Mouse (Mus musculus) heart, embryonic 15.5 days (tissue): ENCODE data around the gene Hdhd5. TPM values are rescaled to one million over a fixed set of nuclear protein-coding genes. Genes with fewer than 3 reads are reported as not detected.
A peak's percentile ranks its signal among the peaks of the same experiment; 100 is the strongest.

Experiments
- ATAC-seq: fragments of 200-750 bp; cut with Nextera tagmentation; replicated peaks from 2 replicates; pipeline ENCODE4 v1.8.0; 2017; ENCODE audit warnings: low read depth, moderate TSS enrichment; ENCODE audit not compliant: insufficient number of reproducible peaks, insufficient read depth, low FRiP score
- H3K27ac ChIP-seq: fragments of 300-500 bp; sonication (generic); 2 replicates; pipeline ENCODE4 v1.5.1; 2015; ENCODE audit warnings: mild to moderate bottlenecking, inconsistent platforms
- H3K27me3 ChIP-seq: fragments of 300-500 bp; sonication (generic); 2 replicates; pipeline ENCODE4 v1.6.1; 2015; ENCODE audit warnings: inconsistent platforms
- H3K36me3 ChIP-seq: fragments of 300-500 bp; sonication (generic); 2 replicates; pipeline ENCODE4 v1.6.1; 2015; ENCODE audit warnings: mild to moderate bottlenecking, inconsistent platforms
- H3K4me1 ChIP-seq: fragments of 300-500 bp; sonication (generic); replicated peaks from 2 replicates; pipeline ENCODE4 v1.6.1; 2015; ENCODE audit warnings: inconsistent platforms
- H3K4me2 ChIP-seq: fragments of 300-500 bp; sonication (generic); 2 replicates; pipeline ENCODE4 v1.6.1; 2015; ENCODE audit warnings: inconsistent platforms, mild to moderate bottlenecking, moderate library complexity
- H3K4me3 ChIP-seq: fragments of 300-500 bp; sonication (generic); 2 replicates; pipeline ENCODE4 v1.5.1; 2015; ENCODE audit warnings: mild to moderate bottlenecking, inconsistent platforms
- H3K9ac ChIP-seq: fragments of 300-500 bp; sonication (generic); 2 replicates; pipeline ENCODE4 v1.6.1; 2015; ENCODE audit warnings: mild to moderate bottlenecking, inconsistent platforms
- H3K9me3 ChIP-seq: fragments of 300-500 bp; sonication (generic); replicated peaks from 2 replicates; pipeline ENCODE4 v1.6.1; 2016; ENCODE audit warnings: inconsistent platforms
- WGBS: fragments of 180-500 bp; shearing (Covaris S2); methylation state at CpG from one replicate; pipeline ENCODE4 v1.1.7; 2015; ENCODE audit warnings: mixed read lengths; 5-methylcytosine and 5-hydroxymethylcytosine counted together
- polyA plus RNA-seq: library from polyadenylated mRNA; unstranded; fragments of >200 nt; fragmentation: Nextera tagmentation; extraction: Ambion mirVana; gene quantifications from 2 replicates; pipeline ENCODE4 v1.2.1, GENCODE M21; 2015

Hdhd5 gene
- polyA plus RNA-seq: 12.4 and 15.6 TPM in 2 replicates

DNA sequence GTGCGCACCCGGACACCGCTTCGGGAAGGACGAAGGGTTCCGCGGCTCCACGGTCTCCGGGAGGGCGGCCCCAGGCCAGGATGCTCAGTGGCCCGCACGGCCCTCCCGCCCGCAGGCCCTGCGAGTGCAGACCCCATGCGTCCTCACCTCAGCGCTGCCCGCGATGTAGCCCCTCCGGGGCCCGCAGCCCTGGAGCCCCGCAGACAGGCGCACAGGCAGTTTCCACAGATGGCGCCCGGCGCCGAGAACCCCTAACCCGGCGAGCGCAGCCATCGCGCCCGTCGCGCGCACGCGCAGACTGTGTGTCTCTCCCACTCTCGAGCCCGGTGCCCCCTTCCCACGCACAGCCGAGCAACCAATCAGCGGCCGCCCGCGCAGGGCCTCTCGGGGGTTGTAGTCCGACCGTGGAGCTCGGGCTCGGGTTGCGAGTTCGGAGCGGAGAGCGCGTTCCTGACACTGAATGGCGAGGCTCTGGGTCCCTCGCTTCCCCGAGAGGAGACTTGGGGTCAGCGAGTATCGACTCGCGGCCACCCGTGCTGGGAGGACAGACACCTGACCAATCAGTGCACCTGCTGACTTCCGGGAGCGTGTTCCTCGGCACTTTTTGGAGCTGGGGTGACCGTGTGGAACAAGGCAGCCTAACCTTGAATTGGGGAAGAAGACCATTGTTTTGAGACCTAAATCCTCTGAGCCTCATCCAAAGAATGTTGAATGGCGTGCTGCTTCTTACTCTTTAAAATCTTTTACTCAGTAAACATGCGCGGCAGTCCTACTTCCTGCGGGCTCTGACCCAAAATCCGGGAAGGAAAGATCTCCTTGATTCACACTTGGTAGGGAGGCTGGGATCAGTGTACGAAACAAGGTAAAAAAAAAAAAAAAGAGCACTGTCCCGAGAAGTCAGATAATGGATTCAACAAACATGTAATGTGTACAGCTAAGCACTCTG lies at the start of gene Hdhd5:
Gene Hdhd5 (minus strand): TSS at position 300 of the 946 bp plus-strand sequence.
- Histone ChIP-seq H3K9me3 (no peaks in the 10 kb centered on the region), H3K4me1 (peaks cover 23% of the 10 kb centered on the region), H3K27me3 (no peaks in the 10 kb centered on the region), H3K4me2 (peak within 1 kb of the TSS; percentile 68), H3K4me3 (peak within 1 kb of the TSS; percentile 85), H3K36me3 (no peaks in the 10 kb centered on the region), H3K27ac (peak within 1 kb of the TSS; percentile 29; the same call in 1 of the 2 replicates), H3K9ac (peak within 1 kb of the TSS; percentile 88)
- peak; percentile 98 for ATAC-seq
- WGBS: under 1% methylated on average over 75 of the region's 75 CpGs

DNA sequence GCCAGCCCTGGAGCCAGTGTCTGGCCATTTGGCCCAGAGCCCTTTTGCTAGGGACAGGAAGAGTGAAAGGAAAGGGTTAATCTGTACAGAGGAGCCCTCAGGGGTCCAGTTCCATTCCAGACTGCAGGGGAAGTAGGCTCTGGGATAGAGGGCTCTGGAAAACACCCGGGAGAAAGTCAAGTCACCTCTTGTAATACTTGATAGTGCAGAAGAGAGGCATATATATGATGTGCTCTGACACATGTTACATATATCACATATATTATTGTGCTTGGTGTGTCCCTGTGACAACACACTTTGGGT lies 49.5 kb upstream of the Hdhd5 start:
- Histone ChIP-seq H3K4me3 (peak overlapping the region; percentile 55), H3K4me1 (peaks cover 16% of the 10 kb centered on the region), H3K36me3 (no peaks in the 10 kb centered on the region), H3K9ac (no peak overlapping the region), H3K4me2 (peak overlapping the region; percentile 86), H3K27ac (no peak overlapping the region), H3K9me3 (no peaks in the 10 kb centered on the region), H3K27me3 (0 out of 2 replicates have a peak, but pooled peaks cover 6% of the 10 kb centered on the region)
- no peak for ATAC-seq
- 4% methylated on average over 1 of the region's 1 CpGs for WGBS

DNA sequence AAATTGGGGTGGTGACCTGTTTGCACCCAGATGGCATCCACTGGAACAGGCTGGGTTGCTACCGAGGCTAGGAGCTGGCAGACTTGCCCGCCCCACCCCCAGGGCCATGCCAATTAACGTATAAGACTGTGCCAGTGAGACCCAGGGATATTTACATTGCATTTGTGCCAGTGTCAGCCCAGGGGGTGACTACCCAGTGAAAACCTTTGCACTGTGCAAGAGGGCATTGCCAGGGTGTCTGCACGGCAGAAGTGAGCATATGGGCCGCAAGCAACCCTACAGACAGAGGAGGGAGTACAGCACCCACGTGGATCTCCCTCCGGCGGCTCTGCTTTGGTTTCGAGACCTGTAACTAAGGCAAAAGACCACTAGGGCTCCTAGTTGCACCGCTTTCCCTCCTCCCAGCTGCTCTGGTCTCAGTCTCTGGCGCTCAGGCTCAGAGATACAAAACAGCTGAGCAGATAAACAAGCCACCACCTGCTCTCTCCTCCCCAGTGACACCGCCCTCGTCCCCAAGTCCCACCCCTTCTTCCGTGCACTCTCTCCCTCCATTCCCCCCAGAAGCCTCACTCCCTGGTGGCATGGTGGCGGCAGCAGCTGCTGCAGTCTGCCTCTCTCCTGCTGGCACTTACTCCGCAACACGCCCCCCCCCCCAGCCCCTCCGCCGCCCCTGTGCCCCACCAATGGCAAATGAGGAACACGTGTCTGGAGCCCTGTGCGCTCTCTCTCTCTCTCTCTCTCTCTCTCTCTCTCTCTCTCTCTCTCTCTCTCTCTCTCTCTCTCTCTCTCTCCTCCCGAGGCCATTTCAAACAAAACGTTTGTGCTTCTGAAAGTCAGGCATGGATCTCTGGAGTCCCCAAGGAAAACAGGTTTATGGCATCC lies 49.0 kb upstream of the Hdhd5 start:
- Histone ChIP-seq H3K9ac (peak overlapping the region; percentile 47), H3K27ac (no peak overlapping the region)

DNA sequence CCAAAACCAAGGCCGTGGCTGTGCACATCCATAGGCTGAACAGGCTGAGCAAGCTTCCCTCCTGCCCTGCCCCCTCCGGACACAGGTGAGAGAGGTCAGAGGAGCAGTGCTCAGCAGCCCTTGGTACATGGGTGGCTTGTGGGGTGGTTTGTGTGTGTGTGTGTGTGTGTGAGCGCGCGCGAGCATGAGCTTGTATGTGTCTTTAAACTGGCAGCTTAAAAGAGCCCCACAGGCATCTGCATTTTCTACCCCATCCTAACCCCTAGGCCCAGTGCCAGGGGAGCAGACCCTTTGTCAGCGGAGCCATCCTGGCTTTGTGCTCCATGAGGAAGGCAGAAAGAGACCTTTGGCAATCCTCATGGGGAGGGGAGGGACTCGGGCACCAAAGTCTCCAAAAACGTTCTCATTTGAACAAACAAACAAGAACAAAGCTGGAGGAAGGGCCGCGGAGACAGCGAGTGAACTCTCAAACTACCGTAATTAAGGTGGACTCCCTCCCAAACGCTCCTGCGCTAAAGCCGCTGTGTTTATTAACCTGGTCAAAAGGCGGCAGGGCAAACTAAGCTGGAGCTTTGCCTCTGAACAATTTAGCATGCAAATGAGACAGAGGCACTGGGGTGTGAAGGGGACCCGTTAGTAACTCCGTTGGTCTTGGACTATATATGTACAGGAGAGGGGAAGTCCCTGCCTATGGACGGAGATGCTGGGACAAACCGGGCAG lies 48.2 kb upstream of the Hdhd5 start:
- Histone ChIP-seq H3K9ac (peak overlapping the region; percentile 47), H3K9me3 (no peaks in the 10 kb centered on the region), H3K27ac (no peak overlapping the region), H3K27me3 (0 out of 2 replicates have a peak, but pooled peaks cover 12% of the 10 kb centered on the region), H3K4me3 (peak overlapping the region; percentile 55), H3K4me1 (peaks cover 16% of the 10 kb centered on the region), H3K4me2 (peak overlapping the region; percentile 86), H3K36me3 (no peaks in the 10 kb centered on the region)
- WGBS: 4% methylated on average over 21 of the region's 21 CpGs
- ATAC-seq: no peak

More for the DNA sequence above, 49.0 kb upstream of the Hdhd5 start:
- Histone ChIP-seq H3K9me3 (no peaks in the 10 kb centered on the region), H3K4me2 (peak overlapping the region; percentile 86), H3K4me3 (peak overlapping the region; percentile 55), H3K36me3 (no peaks in the 10 kb centered on the region), H3K27me3 (0 out of 2 replicates have a peak, but pooled peaks cover 6% of the 10 kb centered on the region), H3K4me1 (peaks cover 16% of the 10 kb centered on the region)
- WGBS: 0% methylated on average over 23 of the region's 23 CpGs
- ATAC-seq: peak; percentile 87

DNA sequence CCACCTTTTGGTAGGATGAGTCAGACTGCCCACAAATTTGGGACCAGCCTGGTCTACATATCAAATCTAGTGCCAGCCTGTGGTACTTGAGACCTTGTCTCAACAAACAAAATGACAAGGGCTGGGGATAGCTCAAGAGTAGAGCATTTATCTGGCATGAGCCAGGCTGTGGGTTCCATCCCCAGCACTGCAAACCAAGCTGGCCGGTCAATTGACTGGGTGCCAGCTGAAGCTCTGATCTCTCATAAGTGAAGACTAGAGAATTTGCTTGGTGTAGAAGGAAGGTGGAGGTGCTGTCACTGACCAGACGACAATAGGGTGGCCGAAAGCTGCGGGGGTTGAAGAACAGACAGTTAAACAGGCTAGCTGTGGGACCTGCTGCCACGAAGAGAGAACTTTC lies 47.4 kb upstream of the Hdhd5 start:
- 57% methylated on average over 5 of the region's 5 CpGs for WGBS
- Histone ChIP-seq H3K9me3 (no peaks in the 10 kb centered on the region), H3K27me3 (0 out of 2 replicates have a peak, but pooled peaks cover 12% of the 10 kb centered on the region), H3K9ac (no peak overlapping the region), H3K4me2 (peak overlapping the region; percentile 86; the same call in 1 of the 2 replicates), H3K27ac (no peak overlapping the region), H3K4me1 (peaks cover 16% of the 10 kb centered on the region), H3K36me3 (no peaks in the 10 kb centered on the region), H3K4me3 (no peak overlapping the region)
- ATAC-seq: no peak

DNA sequence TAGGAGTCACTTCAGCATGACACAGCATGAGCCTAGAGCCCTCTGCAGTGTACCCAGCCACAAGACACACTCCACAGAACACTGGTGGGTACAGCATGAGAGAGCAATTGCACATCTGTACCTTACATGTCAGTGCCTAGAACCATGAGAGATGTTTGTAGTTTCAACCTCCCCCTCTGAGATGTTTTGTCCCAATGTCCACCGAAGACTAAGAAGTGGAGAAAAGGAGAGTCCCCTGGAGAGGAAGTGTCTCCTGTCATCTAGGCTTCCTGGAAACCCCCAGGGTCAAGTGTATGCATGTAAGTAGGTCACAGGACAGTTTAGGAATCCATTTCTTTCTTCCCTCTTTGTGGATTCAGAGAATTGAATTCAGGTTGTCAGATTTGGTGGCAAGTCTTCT lies 41.3 kb upstream of the Hdhd5 start:
- H3K4me1 ChIP-seq: no peaks in the 10 kb centered on the region
- 0 out of 2 replicates have a peak, but pooled peaks cover 6% of the 10 kb centered on the region for H3K27me3 ChIP-seq
- no peak overlapping the region for H3K27ac ChIP-seq
- no peak overlapping the region for H3K9ac ChIP-seq
- no peak overlapping the region for H3K4me3 ChIP-seq
- H3K4me2 ChIP-seq: no peak overlapping the region
- no peaks in the 10 kb centered on the region for H3K36me3 ChIP-seq
- 57% methylated on average over 1 of the region's 1 CpGs for WGBS
- no peak for ATAC-seq
- no peaks in the 10 kb centered on the region for H3K9me3 ChIP-seq

DNA sequence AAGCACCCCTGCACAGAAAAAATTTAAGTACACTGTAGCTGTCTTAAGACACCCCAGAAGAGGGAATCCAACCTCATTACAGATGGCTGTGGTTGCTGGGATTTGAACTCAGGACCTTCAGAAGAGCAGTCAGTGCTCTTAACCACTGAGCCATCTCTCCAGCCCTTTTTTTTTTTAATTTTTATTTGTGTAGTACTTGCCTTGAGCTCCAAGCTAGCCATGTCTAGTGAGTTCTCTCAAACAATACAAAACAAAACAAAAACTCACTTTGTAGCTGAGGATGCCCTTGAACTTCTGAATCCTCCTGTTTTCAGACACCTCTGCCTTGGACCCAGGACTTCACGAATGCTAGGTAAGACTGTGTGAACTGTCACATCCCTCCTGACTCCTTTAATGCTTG lies 37.1 kb upstream of the Hdhd5 start:
- no peaks in the 10 kb centered on the region for H3K27me3 ChIP-seq
- H3K9ac ChIP-seq: no peak overlapping the region
- 64% methylated on average over 1 of the region's 1 CpGs for WGBS
- no peaks in the 10 kb centered on the region for H3K4me1 ChIP-seq
- H3K27ac ChIP-seq: no peak overlapping the region
- H3K36me3 ChIP-seq: no peaks in the 10 kb centered on the region
- no peak for ATAC-seq
- no peak overlapping the region for H3K4me2 ChIP-seq
- no peak overlapping the region for H3K4me3 ChIP-seq
- H3K9me3 ChIP-seq: no peaks in the 10 kb centered on the region

DNA sequence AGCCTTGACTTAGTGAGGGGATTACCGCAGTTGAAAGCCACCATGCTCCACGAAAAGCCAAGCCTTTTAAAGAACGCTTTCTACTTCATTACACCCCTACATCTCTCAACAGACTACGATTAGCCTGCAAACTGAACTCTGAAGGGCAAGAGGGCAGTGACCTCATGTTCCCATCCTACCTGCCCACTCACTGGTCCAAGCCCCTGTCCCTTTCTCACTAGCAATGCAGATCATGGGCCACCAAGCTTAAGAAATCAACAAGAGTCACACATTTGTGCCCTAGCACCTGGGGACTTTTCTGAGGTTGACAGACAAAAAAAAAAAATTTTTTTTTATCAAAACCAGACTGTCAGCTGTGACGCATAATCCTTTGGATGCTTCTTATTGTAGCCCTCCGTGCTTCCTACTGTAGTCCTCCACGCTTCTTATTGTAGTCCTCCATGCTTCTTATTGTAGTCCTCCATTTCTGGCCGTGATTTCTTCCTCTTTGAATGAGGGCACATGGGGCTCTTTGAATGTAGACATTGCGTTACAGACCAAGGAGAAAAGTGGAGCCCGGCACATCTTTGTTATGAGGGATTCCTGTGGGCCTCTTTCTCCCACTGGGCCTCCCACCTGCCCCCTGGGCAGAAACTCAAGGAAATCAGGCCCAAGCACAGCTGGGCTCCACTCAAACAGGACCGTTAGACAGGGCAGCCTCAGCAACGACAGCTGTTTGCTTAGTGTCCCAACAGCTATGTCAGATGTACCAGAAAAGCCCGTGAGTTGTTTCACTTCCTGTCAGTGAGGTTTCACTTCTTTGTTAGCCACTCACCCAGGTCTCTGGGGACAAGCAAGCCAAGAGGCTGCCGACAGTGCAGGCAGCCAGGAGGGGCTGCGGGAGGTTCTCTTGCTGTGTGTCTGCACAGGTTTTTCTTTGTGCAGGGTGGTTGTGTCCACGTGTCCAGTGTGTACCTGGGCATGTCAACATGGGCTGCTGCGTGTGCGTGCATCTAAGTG lies 36.1 kb upstream of the Hdhd5 start:
- Histone ChIP-seq H3K9me3 (no peaks in the 10 kb centered on the region), H3K27me3 (no peaks in the 10 kb centered on the region), H3K36me3 (no peaks in the 10 kb centered on the region), H3K4me2 (no peak overlapping the region), H3K4me1 (no peaks in the 10 kb centered on the region), H3K9ac (no peak overlapping the region), H3K27ac (no peak overlapping the region), H3K4me3 (no peak overlapping the region)
- 64% methylated on average over 18 of the region's 18 CpGs for whole genome bisulfite sequencing
- ATAC-seq: no peak

DNA sequence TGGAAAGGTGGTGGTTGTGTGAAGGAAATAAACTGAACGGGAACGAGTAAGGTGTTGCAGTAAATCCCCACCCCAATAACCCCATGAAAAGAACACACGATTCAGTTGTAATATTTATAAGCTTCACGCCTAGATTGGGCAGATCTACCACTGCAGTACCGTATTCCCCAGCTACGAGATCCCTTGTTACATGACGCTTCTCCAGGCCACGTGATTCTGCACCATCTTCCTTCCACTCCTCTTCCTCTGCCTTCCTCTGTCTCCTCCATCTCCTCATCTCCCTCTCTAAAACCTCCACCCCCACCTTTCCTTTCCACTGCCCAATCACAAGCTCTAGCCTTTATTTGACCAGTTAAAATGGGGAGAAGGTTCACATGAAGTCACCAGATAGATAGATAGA lies 25.5 kb upstream of the Hdhd5 start:
- H3K27me3 ChIP-seq: no peaks in the 10 kb centered on the region
- ATAC-seq: no peak
- H3K27ac ChIP-seq: no peak overlapping the region
- 89% methylated on average over 8 of the region's 8 CpGs for WGBS
- no peak overlapping the region for H3K9ac ChIP-seq
- H3K36me3 ChIP-seq: no peaks in the 10 kb centered on the region
- H3K9me3 ChIP-seq: no peaks in the 10 kb centered on the region
- H3K4me2 ChIP-seq: no peak overlapping the region
- H3K4me1 ChIP-seq: no peaks in the 10 kb centered on the region
- no peak overlapping the region for H3K4me3 ChIP-seq

DNA sequence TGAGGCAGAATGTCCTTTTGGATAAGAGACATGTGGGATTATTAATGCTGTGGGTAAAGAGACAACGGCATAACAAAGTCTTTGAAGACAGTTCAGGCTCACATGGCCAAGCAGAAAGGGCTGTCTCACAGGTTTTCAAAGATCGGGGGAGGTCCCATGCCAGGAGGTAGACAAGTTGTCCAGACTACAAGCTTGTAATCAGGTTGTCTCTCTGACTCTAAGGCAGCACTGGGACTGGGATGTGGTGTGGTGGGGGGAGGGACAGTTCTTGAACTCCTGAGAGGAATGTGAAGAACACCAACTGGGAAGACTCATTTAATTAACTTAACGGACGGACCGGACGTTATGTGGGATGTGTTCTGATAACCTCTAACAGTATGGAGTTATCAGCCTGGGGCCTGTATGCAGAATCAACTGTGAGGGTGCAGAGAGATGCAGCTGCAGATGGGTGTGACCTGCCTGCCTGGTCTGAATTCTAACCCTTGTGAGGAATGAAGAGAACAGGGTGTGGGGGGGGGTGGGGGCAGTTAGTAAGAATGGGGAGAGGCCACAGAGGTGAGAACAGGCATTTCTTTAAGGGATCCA lies 25.0 kb upstream of the Hdhd5 start:
- Histone ChIP-seq H3K4me1 (no peaks in the 10 kb centered on the region), H3K4me3 (no peak overlapping the region), H3K9me3 (no peaks in the 10 kb centered on the region), H3K27me3 (no peaks in the 10 kb centered on the region), H3K36me3 (no peaks in the 10 kb centered on the region), H3K9ac (no peak overlapping the region), H3K4me2 (no peak overlapping the region), H3K27ac (no peak overlapping the region)
- WGBS: 61% methylated on average over 6 of the region's 6 CpGs
- ATAC-seq: no peak
